Mouse (Mus musculus): ENCODE measurements around the gene Slc22a14. TPM values are rescaled to one million over a fixed set of nuclear protein-coding genes. Genes with fewer than 3 reads are reported as not detected.
A peak's percentile ranks its signal among the peaks of the same experiment; 100 is the strongest.
"Not testable (repeated sequence)": the region's sequence is repeated elsewhere in the genome, so short reads cannot be mapped to it uniquely, and the experiment has no call there.

Slc22a14 gene
- polyA plus RNA-seq, 1 experiment from 2014 or later: 0.16 TPM

GRCm38 (mm10) chr9:119394808-119395207 is 29.5 kb upstream of the Slc22a14 start:
- H3K9me3 ChIP-seq (ENCODE audit: control insufficient read depth, low read length): no peaks in the 10 kb centered on the region
- ATAC-seq: no peak
- no peaks in the 10 kb centered on the region for H3K4me1 ChIP-seq (ENCODE audit: control insufficient read depth, insufficient read depth, low read length)
- no peaks in the 10 kb centered on the region for H3K36me3 ChIP-seq (ENCODE audit: control insufficient read depth, insufficient read depth, low read length)
- H3K4me3 ChIP-seq (ENCODE audit: low read length): no peak overlapping the region
- no peak overlapping the region for H3K27ac ChIP-seq (ENCODE audit: low read length)
- H3K27me3 ChIP-seq (replicated peaks; ENCODE audit: control insufficient read depth, insufficient read depth, low read length): no peaks in the 10 kb centered on the region
- WGBS: 84% methylated on average over 1 of the region's 1 CpGs
- H3K4me2 ChIP-seq (ENCODE audit: low read depth, low read length): no peak overlapping the region
- no peak overlapping the region for H3K9ac ChIP-seq (ENCODE audit: low read depth, low read length)

DNA sequence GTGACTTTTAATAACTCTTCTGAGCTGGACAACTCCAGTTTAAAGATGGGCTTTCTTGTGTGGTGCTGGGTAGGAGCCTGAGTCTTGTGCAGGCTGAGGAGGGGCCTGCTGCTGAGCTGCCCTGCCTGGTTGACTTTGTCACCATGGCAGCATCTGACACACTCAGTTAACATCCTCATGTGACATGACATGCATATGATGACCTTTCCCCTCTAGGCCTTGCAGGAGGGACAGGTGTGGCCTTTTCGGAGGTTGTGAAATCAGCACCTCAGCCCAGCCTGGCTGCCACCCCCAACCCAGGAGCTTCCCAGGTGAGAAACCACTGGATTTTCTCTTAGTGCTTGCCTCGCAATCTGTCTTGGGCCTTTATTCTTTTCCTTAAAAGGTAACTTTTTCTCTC is 24.9 kb upstream of the Slc22a14 start:
- no peaks in the 10 kb centered on the region for H3K4me1 ChIP-seq (ENCODE audit: control insufficient read depth, insufficient read depth, low read length)
- H3K4me2 ChIP-seq (ENCODE audit: low read depth, low read length): no peak overlapping the region
- H3K36me3 ChIP-seq (ENCODE audit: control insufficient read depth, insufficient read depth, low read length): no peaks in the 10 kb centered on the region
- H3K27me3 ChIP-seq (replicated peaks; ENCODE audit: control insufficient read depth, insufficient read depth, low read length): no peaks in the 10 kb centered on the region
- no peak overlapping the region for H3K9ac ChIP-seq (ENCODE audit: low read depth, low read length)
- 86% methylated on average over 2 of the region's 2 CpGs for WGBS
- H3K9me3 ChIP-seq (ENCODE audit: control insufficient read depth, low read length): no peaks in the 10 kb centered on the region
- no peak overlapping the region for H3K27ac ChIP-seq (ENCODE audit: low read length)
- no peak for ATAC-seq
- no peak overlapping the region for H3K4me3 ChIP-seq (ENCODE audit: low read length)

- Histone ChIP-seq H3K9me3 (ENCODE audit: control insufficient read depth, low read length) (no peaks in the 10 kb centered on the region), H3K27ac (ENCODE audit: low read length) (no peak overlapping the region), H3K4me1 (ENCODE audit: control insufficient read depth, insufficient read depth, low read length) (no peaks in the 10 kb centered on the region), H3K9ac (ENCODE audit: low read depth, low read length) (no peak overlapping the region), H3K4me3 (ENCODE audit: low read length) (no peak overlapping the region), H3K36me3 (ENCODE audit: control insufficient read depth, insufficient read depth, low read length) (no peaks in the 10 kb centered on the region), H3K4me2 (ENCODE audit: low read depth, low read length) (no peak overlapping the region), H3K27me3 (replicated peaks; ENCODE audit: control insufficient read depth, insufficient read depth, low read length) (no peaks in the 10 kb centered on the region)
- 47% methylated on average over 5 of the region's 5 CpGs for WGBS
- ATAC-seq: no peak
Observed at GRCm38 (mm10) chr9:119388956-119389355, 23.6 kb upstream of the Slc22a14 start.

DNA sequence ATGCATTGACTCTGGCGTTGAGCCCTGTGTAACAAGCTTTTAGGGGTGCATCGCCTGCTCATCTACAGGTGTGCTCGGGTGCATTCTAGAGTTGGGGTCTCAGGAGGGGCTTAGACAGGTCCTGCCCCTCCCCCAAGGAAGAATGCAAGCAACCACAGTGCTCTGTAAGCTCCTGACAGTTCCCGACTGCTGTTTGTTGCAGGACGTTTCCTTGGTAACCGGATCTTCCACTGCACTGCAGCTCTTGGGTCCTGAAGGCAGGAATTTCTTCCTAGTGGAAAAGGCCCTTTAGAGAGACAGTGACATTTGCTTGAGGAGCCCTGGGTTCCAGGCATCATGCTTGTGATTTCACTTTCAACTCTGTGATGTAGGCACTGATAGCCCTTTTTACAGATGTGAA is 17.2 kb upstream of the Slc22a14 start:
- H3K9me3 ChIP-seq (ENCODE audit: control insufficient read depth, low read length): no peaks in the 10 kb centered on the region
- H3K36me3 ChIP-seq (ENCODE audit: control insufficient read depth, insufficient read depth, low read length): no peaks in the 10 kb centered on the region
- H3K27me3 ChIP-seq (replicated peaks; ENCODE audit: control insufficient read depth, insufficient read depth, low read length): no peaks in the 10 kb centered on the region
- no peaks in the 10 kb centered on the region for H3K4me1 ChIP-seq (ENCODE audit: control insufficient read depth, insufficient read depth, low read length)
- no peak overlapping the region for H3K27ac ChIP-seq (ENCODE audit: low read length)
- no peak for ATAC-seq
- 63% methylated on average over 6 of the region's 6 CpGs for WGBS
- no peak overlapping the region for H3K4me2 ChIP-seq (ENCODE audit: low read depth, low read length)
- H3K9ac ChIP-seq (ENCODE audit: low read depth, low read length): no peak overlapping the region
- no peak overlapping the region for H3K4me3 ChIP-seq (ENCODE audit: low read length)

GRCm38 (mm10) chr9:119378231-119378630 is 12.9 kb upstream of the Slc22a14 start:
- no peak for ATAC-seq
- no peak overlapping the region for H3K4me2 ChIP-seq (ENCODE audit: low read depth, low read length)
- H3K27me3 ChIP-seq (replicated peaks; ENCODE audit: control insufficient read depth, insufficient read depth, low read length): no peaks in the 10 kb centered on the region
- H3K4me3 ChIP-seq (ENCODE audit: low read length): no peak overlapping the region
- no peaks in the 10 kb centered on the region for H3K9me3 ChIP-seq (ENCODE audit: control insufficient read depth, low read length)
- no peak overlapping the region for H3K9ac ChIP-seq (ENCODE audit: low read depth, low read length)
- no peaks in the 10 kb centered on the region for H3K4me1 ChIP-seq (ENCODE audit: control insufficient read depth, insufficient read depth, low read length)
- no peak overlapping the region for H3K27ac ChIP-seq (ENCODE audit: low read length)
- WGBS: 87% methylated on average over 4 of the region's 4 CpGs
- no peaks in the 10 kb centered on the region for H3K36me3 ChIP-seq (ENCODE audit: control insufficient read depth, insufficient read depth, low read length)

DNA sequence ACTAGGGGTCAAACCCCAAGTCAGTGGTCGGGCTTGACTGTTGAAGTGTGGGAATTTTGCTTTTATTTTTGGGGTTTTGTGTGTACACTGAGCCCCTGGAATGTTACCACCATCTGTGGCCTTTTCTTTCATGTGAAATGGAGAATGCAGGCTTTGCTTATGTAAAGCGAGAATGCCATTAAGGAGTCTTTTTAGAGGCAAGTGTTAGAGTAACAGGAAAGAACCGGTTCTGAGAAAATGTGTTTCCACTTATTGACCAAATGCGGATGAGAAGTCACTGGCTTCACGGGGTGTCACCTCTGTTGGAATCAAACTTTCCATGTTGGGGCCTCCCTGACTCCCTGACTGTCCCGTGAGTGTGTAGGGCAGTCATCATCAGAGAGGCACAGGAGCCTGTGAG is 10.2 kb upstream of the Slc22a14 start:
- H3K4me1 ChIP-seq (ENCODE audit: control insufficient read depth, insufficient read depth, low read length): no peaks in the 10 kb centered on the region
- ATAC-seq: no peak
- H3K27ac ChIP-seq (ENCODE audit: low read length): no peak overlapping the region
- 71% methylated on average over 6 of the region's 6 CpGs for WGBS
- H3K9me3 ChIP-seq (ENCODE audit: control insufficient read depth, low read length): no peaks in the 10 kb centered on the region
- no peak overlapping the region for H3K4me3 ChIP-seq (ENCODE audit: low read length)
- H3K27me3 ChIP-seq (replicated peaks; ENCODE audit: control insufficient read depth, insufficient read depth, low read length): no peaks in the 10 kb centered on the region
- no peak overlapping the region for H3K4me2 ChIP-seq (ENCODE audit: low read depth, low read length)
- H3K9ac ChIP-seq (ENCODE audit: low read depth, low read length): no peak overlapping the region
- no peaks in the 10 kb centered on the region for H3K36me3 ChIP-seq (ENCODE audit: control insufficient read depth, insufficient read depth, low read length)

GRCm38 (mm10) chr9:119375008-119375407 is 9.7 kb upstream of the Slc22a14 start:
- 75% methylated on average over 3 of the region's 3 CpGs for WGBS
- Histone ChIP-seq H3K4me2 (ENCODE audit: low read depth, low read length) (no peak overlapping the region), H3K4me3 (ENCODE audit: low read length) (no peak overlapping the region), H3K36me3 (ENCODE audit: control insufficient read depth, insufficient read depth, low read length) (no peaks in the 10 kb centered on the region), H3K27ac (ENCODE audit: low read length) (no peak overlapping the region), H3K9me3 (ENCODE audit: control insufficient read depth, low read length) (no peaks in the 10 kb centered on the region), H3K27me3 (replicated peaks; ENCODE audit: control insufficient read depth, insufficient read depth, low read length) (no peaks in the 10 kb centered on the region), H3K4me1 (ENCODE audit: control insufficient read depth, insufficient read depth, low read length) (no peaks in the 10 kb centered on the region), H3K9ac (ENCODE audit: low read depth, low read length) (no peak overlapping the region)
- ATAC-seq: no peak

DNA sequence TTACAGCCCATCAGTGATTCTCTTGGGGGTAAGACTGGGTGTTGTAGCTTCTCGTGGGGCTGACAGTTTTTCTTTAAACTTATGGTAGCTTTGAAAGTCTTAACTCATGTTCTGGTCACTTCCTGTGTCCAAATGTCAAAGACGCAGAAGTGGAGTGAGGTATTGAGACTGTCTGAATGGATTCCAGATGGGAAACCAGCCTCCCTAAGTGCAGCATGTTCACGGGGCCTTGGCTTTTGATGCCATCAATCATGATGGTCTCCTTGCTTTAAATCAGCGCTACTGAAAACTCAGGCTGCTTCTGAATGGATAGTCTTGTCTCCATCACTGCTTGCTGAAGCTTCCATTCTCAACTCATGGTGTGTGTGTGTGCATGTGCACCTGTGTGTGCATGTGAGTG is 5.9 kb upstream of the Slc22a14 start:
- H3K4me2 ChIP-seq (ENCODE audit: low read depth, low read length): no peak overlapping the region
- H3K9ac ChIP-seq (ENCODE audit: low read depth, low read length): no peak overlapping the region
- H3K36me3 ChIP-seq (ENCODE audit: control insufficient read depth, insufficient read depth, low read length): 0 out of 2 replicates have a peak, but pooled peaks cover 4% of the 10 kb centered on the region
- ATAC-seq: no peak
- WGBS: 69% methylated on average over 4 of the region's 4 CpGs
- no peaks in the 10 kb centered on the region for H3K27me3 ChIP-seq (replicated peaks; ENCODE audit: control insufficient read depth, insufficient read depth, low read length)
- H3K4me3 ChIP-seq (ENCODE audit: low read length): no peak overlapping the region
- H3K4me1 ChIP-seq (ENCODE audit: control insufficient read depth, insufficient read depth, low read length): no peaks in the 10 kb centered on the region
- no peaks in the 10 kb centered on the region for H3K9me3 ChIP-seq (ENCODE audit: control insufficient read depth, low read length)
- no peak overlapping the region for H3K27ac ChIP-seq (ENCODE audit: low read length)

- ATAC-seq; H3K36me3 ChIP-seq (ENCODE audit: control insufficient read depth, insufficient read depth, low read length); H3K9ac ChIP-seq (ENCODE audit: low read depth, low read length); H3K4me2 ChIP-seq (ENCODE audit: low read depth, low read length); H3K9me3 ChIP-seq (ENCODE audit: control insufficient read depth, low read length); H3K4me1 ChIP-seq (ENCODE audit: control insufficient read depth, insufficient read depth, low read length); H3K27me3 ChIP-seq (replicated peaks; ENCODE audit: control insufficient read depth, insufficient read depth, low read length); H3K4me3 ChIP-seq (ENCODE audit: low read length); H3K27ac ChIP-seq (ENCODE audit: low read length): not testable (repeated sequence)
- 86% methylated on average over 4 of the region's 4 CpGs for WGBS
Observed at GRCm38 (mm10) chr9:119370770-119371169, 5.4 kb upstream of the Slc22a14 start.

DNA sequence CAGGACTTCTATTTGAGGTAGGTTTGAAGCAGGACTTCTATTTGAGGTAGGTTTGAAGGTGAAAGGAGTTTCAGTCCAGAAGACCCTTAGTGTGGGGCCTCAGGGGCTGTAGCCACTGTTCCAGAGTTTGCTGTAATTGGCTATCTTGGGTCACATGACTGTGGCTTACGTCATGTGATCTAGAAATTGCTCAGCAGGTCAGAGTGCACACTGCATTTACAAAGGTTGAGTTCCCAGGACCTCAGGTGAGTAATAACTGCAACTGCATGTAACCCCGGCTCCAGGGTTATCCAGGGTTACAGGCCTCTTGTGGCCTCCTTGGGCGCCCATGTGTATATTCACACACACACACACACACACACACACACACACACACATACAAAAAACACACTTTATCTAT is 3.0 kb upstream of the Slc22a14 start:
- H3K4me2 ChIP-seq (ENCODE audit: low read depth, low read length): no peak overlapping the region
- ATAC-seq: peak; percentile 59
- no peak overlapping the region for H3K27ac ChIP-seq (ENCODE audit: low read length)
- H3K27me3 ChIP-seq (replicated peaks; ENCODE audit: control insufficient read depth, insufficient read depth, low read length): no peaks in the 10 kb centered on the region
- no peak overlapping the region for H3K4me3 ChIP-seq (ENCODE audit: low read length)
- H3K36me3 ChIP-seq (ENCODE audit: control insufficient read depth, insufficient read depth, low read length): 0 out of 2 replicates have a peak, but pooled peaks cover 4% of the 10 kb centered on the region
- no peaks in the 10 kb centered on the region for H3K9me3 ChIP-seq (ENCODE audit: control insufficient read depth, low read length)
- H3K4me1 ChIP-seq (ENCODE audit: control insufficient read depth, insufficient read depth, low read length): no peaks in the 10 kb centered on the region
- WGBS: 83% methylated on average over 3 of the region's 3 CpGs
- no peak overlapping the region for H3K9ac ChIP-seq (ENCODE audit: low read depth, low read length)
